Mouse (Mus musculus) forebrain, embryonic 15.5 days (tissue): ENCODE results near the gene Col4a2. TPM values are rescaled to one million over a fixed set of nuclear protein-coding genes. Genes with fewer than 3 reads are reported as not detected.

Experiments
- ATAC-seq: fragments of 200-750 bp; cut with Nextera tagmentation; replicated peaks from 2 replicates; pipeline ENCODE4 v1.8.0; 2017; ENCODE audit warnings: mild to moderate bottlenecking, moderate TSS enrichment, moderate library complexity
- H3K27ac ChIP-seq: fragments of 300-500 bp; sonication (generic); replicated peaks from 2 replicates; pipeline ENCODE4 v1.5.1; 2015; ENCODE audit warnings: mild to moderate bottlenecking, inconsistent platforms
- H3K27me3 ChIP-seq: fragments of 300-500 bp; sonication (generic); 2 replicates; pipeline ENCODE4 v1.6.1; 2015; ENCODE audit warnings: inconsistent platforms
- H3K36me3 ChIP-seq: fragments of 300-500 bp; sonication (generic); 2 replicates; pipeline ENCODE4 v1.6.1; 2015; ENCODE audit warnings: mild to moderate bottlenecking, inconsistent platforms
- H3K4me1 ChIP-seq: fragments of 300-500 bp; sonication (generic); 2 replicates; pipeline ENCODE4 v1.6.1; 2015; ENCODE audit warnings: inconsistent platforms
- H3K4me2 ChIP-seq: fragments of 300-500 bp; sonication (generic); replicated peaks from 2 replicates; pipeline ENCODE4 v1.6.1; 2015; ENCODE audit warnings: mild to moderate bottlenecking, inconsistent platforms
- H3K4me3 ChIP-seq: fragments of 300-500 bp; sonication (generic); 2 replicates; pipeline ENCODE4 v1.5.1; 2015; ENCODE audit warnings: mild to moderate bottlenecking, inconsistent platforms
- H3K9ac ChIP-seq: fragments of 300-500 bp; sonication (generic); replicated peaks from 2 replicates; pipeline ENCODE4 v1.6.1; 2015; ENCODE audit warnings: mild to moderate bottlenecking, inconsistent platforms
- H3K9me3 ChIP-seq: fragments of 300-500 bp; sonication (generic); 2 replicates; pipeline ENCODE4 v1.6.1; 2016; ENCODE audit warnings: inconsistent platforms
- WGBS: fragments of 180-500 bp; shearing (Covaris S2); methylation state at CpG from one replicate; pipeline ENCODE4 v1.1.7; 2015; ENCODE audit warnings: mixed read lengths; 5-methylcytosine and 5-hydroxymethylcytosine counted together
- polyA plus RNA-seq: library from polyadenylated mRNA; unstranded; fragments of >200 nt; fragmentation: Nextera tagmentation; extraction: Ambion mirVana; gene quantifications from 2 replicates; pipeline ENCODE4 v1.2.1, GENCODE M21; 2015

Col4a2 gene
- 28.7 and 32.4 TPM in 2 replicates for polyA plus RNA-seq

DNA sequence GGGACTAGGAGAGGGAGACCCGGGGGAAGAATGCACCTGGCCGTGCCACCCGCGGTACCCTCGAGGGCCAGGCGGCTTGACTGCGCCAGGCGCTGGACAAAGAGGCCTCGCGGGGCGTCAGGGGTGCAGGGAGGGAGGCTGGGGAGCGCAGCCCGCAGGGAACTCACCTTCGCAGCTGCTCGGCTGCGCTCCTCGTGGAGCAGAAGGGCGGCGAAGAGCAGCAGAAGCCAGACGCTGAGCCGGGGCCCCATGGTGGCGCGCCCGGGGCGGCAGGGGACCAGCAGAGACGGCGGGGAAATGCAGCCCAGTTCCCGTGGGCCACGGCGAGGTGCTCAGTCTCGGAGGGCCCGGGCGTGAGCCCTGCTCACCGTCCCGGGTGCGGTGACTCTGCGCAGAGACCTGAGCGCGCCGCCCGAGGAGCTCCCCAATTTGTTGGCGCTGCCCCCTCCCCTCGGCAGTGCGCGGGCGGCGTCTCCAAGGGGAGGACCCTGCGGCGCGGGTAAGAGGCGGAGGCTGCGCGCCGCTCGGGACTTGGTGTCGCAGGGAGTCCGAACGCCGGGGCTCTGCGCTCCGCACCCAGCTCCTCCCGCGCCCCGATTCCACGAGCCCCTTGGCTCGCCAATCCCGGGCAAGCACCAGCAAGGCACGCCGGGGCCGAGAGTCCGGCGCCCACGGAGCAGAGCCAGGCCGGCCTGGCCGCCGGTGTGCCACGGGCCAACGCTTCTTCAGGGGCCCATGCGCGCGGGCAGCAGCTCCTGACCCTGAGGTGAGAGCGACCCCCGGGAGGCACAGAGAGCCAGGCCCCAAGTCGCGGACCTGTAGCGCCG is at the start of gene Col4a2, which contains the start of gene Col4a1:
Col4a2 (plus strand) TSS at position 457 of the 827 bp plus-strand sequence.
Col4a1 (minus strand) TSS at position 478 of the 827 bp plus-strand sequence.
- Histone ChIP-seq H3K9me3 (no peaks in the 10 kb centered on the region), H3K36me3 (no peaks in the 10 kb centered on the region), H3K4me3 (peak within 1 kb of the TSS; percentile 67), H3K4me2 (peak within 1 kb of the TSS; percentile 95), H3K9ac (peak within 1 kb of the TSS; percentile 71), H3K27ac (no peak within 1 kb of the TSS; the same call in 1 of the 2 replicates), H3K27me3 (peaks cover 18% of the 10 kb centered on the region; the same call in 1 of the 2 replicates), H3K4me1 (peaks cover 18% of the 10 kb centered on the region)
- ATAC-seq, result peak; percentile 83
- WGBS, result 0% methylated on average over 82 of the region's 87 CpGs

GRCm38 (mm10) chr8:11263848-11264247 is 48.8 kb upstream of the Col4a2 start:
- no peaks in the 10 kb centered on the region for H3K9me3 ChIP-seq
- ATAC-seq, result no peak
- H3K27ac ChIP-seq, result no peak overlapping the region
- H3K4me3 ChIP-seq, result no peak overlapping the region
- no peaks in the 10 kb centered on the region for H3K27me3 ChIP-seq
- H3K4me1 ChIP-seq, result no peaks in the 10 kb centered on the region
- no peak overlapping the region for H3K4me2 ChIP-seq
- WGBS, result 91% methylated on average over 6 of the region's 6 CpGs
- no peak overlapping the region for H3K9ac ChIP-seq
- H3K36me3 ChIP-seq, result no peaks in the 10 kb centered on the region

GRCm38 (mm10) chr8:11265971-11266370 is 46.6 kb upstream of the Col4a2 start:
- Histone ChIP-seq H3K36me3 (no peaks in the 10 kb centered on the region), H3K27me3 (no peaks in the 10 kb centered on the region), H3K27ac (no peak overlapping the region), H3K4me2 (no peak overlapping the region), H3K9ac (no peak overlapping the region), H3K9me3 (no peaks in the 10 kb centered on the region), H3K4me1 (no peaks in the 10 kb centered on the region), H3K4me3 (no peak overlapping the region)
- WGBS, result 74% methylated on average over 3 of the region's 3 CpGs
- ATAC-seq, result no peak

GRCm38 (mm10) chr8:11266471-11266870 is 46.1 kb upstream of the Col4a2 start:
- Histone ChIP-seq H3K9ac (no peak overlapping the region), H3K36me3 (no peaks in the 10 kb centered on the region), H3K9me3 (no peaks in the 10 kb centered on the region), H3K4me1 (no peaks in the 10 kb centered on the region), H3K27ac (no peak overlapping the region), H3K4me2 (no peak overlapping the region), H3K4me3 (no peak overlapping the region), H3K27me3 (no peaks in the 10 kb centered on the region)
- 88% methylated on average over 2 of the region's 2 CpGs for WGBS
- no peak for ATAC-seq

- H3K4me3 ChIP-seq, result no peak overlapping the region
- WGBS, result 82% methylated on average over 6 of the region's 6 CpGs
- H3K9me3 ChIP-seq, result no peaks in the 10 kb centered on the region
- H3K4me2 ChIP-seq, result no peak overlapping the region
- no peak for ATAC-seq
- no peak overlapping the region for H3K27ac ChIP-seq
- no peaks in the 10 kb centered on the region for H3K4me1 ChIP-seq
- no peaks in the 10 kb centered on the region for H3K36me3 ChIP-seq
- no peaks in the 10 kb centered on the region for H3K27me3 ChIP-seq
- no peak overlapping the region for H3K9ac ChIP-seq
Measured at GRCm38 (mm10) chr8:11268753-11269152, 43.9 kb upstream of the Col4a2 start.

- Histone ChIP-seq H3K9me3 (no peaks in the 10 kb centered on the region), H3K9ac (no peak overlapping the region), H3K4me3 (no peak overlapping the region), H3K4me2 (no peak overlapping the region), H3K4me1 (no peaks in the 10 kb centered on the region), H3K27ac (no peak overlapping the region), H3K36me3 (no peaks in the 10 kb centered on the region), H3K27me3 (no peaks in the 10 kb centered on the region)
- 84% methylated on average over 6 of the region's 6 CpGs for WGBS
- ATAC-seq, result no peak
Measured at GRCm38 (mm10) chr8:11270826-11271225, 41.8 kb upstream of the Col4a2 start.

DNA sequence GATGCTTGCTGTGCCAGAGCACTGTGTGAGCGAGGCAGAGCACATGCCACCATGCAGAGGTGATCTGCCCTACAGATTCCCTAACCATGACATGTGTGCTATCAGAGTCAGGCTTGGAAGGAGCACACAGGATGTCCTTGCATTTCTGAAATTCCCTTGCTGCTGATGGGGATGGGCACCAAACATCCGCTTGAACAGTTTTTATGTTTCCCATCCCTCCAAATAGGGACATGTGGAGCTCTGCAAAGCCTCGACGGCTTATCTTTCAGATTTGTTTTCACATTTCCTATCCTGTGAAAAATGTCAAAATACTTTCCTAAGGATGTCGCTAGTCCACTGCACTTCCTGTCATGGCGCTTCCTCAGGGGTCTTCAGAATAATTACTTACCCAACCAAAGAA is 40.4 kb upstream of the Col4a2 start:
- Histone ChIP-seq H3K27me3 (no peaks in the 10 kb centered on the region), H3K9me3 (no peaks in the 10 kb centered on the region), H3K4me1 (no peaks in the 10 kb centered on the region), H3K36me3 (no peaks in the 10 kb centered on the region), H3K27ac (no peak overlapping the region), H3K4me3 (no peak overlapping the region), H3K9ac (no peak overlapping the region), H3K4me2 (no peak overlapping the region)
- ATAC-seq, result no peak
- WGBS, result 92% methylated on average over 6 of the region's 6 CpGs

GRCm38 (mm10) chr8:11273506-11274158 is 39.0 kb upstream of the Col4a2 start:
- Histone ChIP-seq H3K4me3 (no peak overlapping the region), H3K4me1 (0 out of 2 replicates have a peak, but pooled peaks cover 3% of the 10 kb centered on the region), H3K36me3 (no peaks in the 10 kb centered on the region), H3K9me3 (no peaks in the 10 kb centered on the region), H3K27ac (no peak overlapping the region), H3K4me2 (no peak overlapping the region), H3K9ac (no peak overlapping the region), H3K27me3 (no peaks in the 10 kb centered on the region)
- 91% methylated on average over 15 of the region's 15 CpGs for WGBS
- no peak for ATAC-seq

DNA sequence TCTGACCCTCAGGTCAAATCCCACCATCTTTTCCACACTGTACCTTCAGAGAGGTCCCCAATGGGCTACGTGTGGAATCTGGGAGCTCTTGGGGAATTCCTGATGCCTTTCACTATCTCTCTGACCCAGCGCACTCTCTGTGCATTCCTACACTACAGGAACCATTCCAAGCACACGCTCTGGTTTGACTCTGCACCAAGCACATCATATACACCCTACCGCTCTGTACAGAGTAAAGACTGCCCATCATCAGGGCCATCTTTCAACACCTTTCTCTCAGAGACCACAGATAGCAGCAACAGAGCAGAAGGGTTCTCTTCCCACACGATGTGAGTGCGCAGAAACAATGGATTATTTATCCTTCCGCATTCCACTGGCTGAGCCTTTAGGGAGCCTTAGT is 38.2 kb upstream of the Col4a2 start:
- H3K27me3 ChIP-seq, result no peaks in the 10 kb centered on the region
- H3K9ac ChIP-seq, result no peak overlapping the region
- H3K36me3 ChIP-seq, result no peaks in the 10 kb centered on the region
- 0 out of 2 replicates have a peak, but pooled peaks cover 7% of the 10 kb centered on the region for H3K4me1 ChIP-seq
- no peak overlapping the region for H3K4me2 ChIP-seq
- H3K9me3 ChIP-seq, result no peaks in the 10 kb centered on the region
- no peak for ATAC-seq
- 85% methylated on average over 7 of the region's 7 CpGs for WGBS
- H3K27ac ChIP-seq, result no peak overlapping the region
- no peak overlapping the region for H3K4me3 ChIP-seq

- WGBS, result 84% methylated on average over 6 of the region's 6 CpGs
- 0 out of 2 replicates have a peak, but pooled peaks cover 8% of the 10 kb centered on the region for H3K4me1 ChIP-seq
- H3K27ac ChIP-seq, result no peak overlapping the region
- no peaks in the 10 kb centered on the region for H3K9me3 ChIP-seq
- H3K9ac ChIP-seq, result no peak overlapping the region
- H3K27me3 ChIP-seq, result no peaks in the 10 kb centered on the region
- no peak for ATAC-seq
- H3K4me2 ChIP-seq, result no peak overlapping the region
- H3K4me3 ChIP-seq, result no peak overlapping the region
- no peaks in the 10 kb centered on the region for H3K36me3 ChIP-seq
Measured at GRCm38 (mm10) chr8:11276286-11276685, 36.3 kb upstream of the Col4a2 start.

- Histone ChIP-seq H3K9me3 (no peaks in the 10 kb centered on the region), H3K9ac (no peak overlapping the region), H3K4me3 (no peak overlapping the region), H3K4me2 (no peak overlapping the region), H3K4me1 (0 out of 2 replicates have a peak, but pooled peaks cover 8% of the 10 kb centered on the region), H3K36me3 (no peaks in the 10 kb centered on the region), H3K27ac (no peak overlapping the region), H3K27me3 (no peaks in the 10 kb centered on the region)
- no peak for ATAC-seq
- 81% methylated on average over 3 of the region's 3 CpGs for WGBS
Measured at GRCm38 (mm10) chr8:11277602-11278051, 35.0 kb upstream of the Col4a2 start.

- WGBS, result 49% methylated on average over 4 of the region's 4 CpGs
- Histone ChIP-seq H3K27ac (no peak overlapping the region; the same call in 1 of the 2 replicates), H3K4me1 (0 out of 2 replicates have a peak, but pooled peaks cover 8% of the 10 kb centered on the region), H3K36me3 (no peaks in the 10 kb centered on the region), H3K4me2 (no peak overlapping the region), H3K4me3 (no peak overlapping the region), H3K9me3 (no peaks in the 10 kb centered on the region), H3K27me3 (no peaks in the 10 kb centered on the region), H3K9ac (no peak overlapping the region)
- no peak for ATAC-seq
Measured at GRCm38 (mm10) chr8:11278101-11278611, 34.4 kb upstream of the Col4a2 start.
